Mouse (Mus musculus): Measurements from ENCODE around the gene Robo3. TPM values are rescaled to one million over a fixed set of nuclear protein-coding genes. Genes with fewer than 3 reads are reported as not detected.

Gene Robo3
- 97.5 and 99.1 TPM in 2 replicates for polyA plus RNA-seq (2012; rRNA removed)

GRCm38 (mm10) chr9:37432720-37433421 lies at the start of gene Robo3:
Gene Robo3 (minus strand): TSS chr9:37433246.

GRCm38 (mm10) chr9:37401802-37402201 lies 31.2 kb downstream of the Robo3 start, which contains the start of gene Robo4:
Gene Robo4 (plus strand): TSS chr9:37401897.

GRCm38 (mm10) chr9:37367301-37368080 lies 65.6 kb downstream of the Robo3 start, which contains the start of gene Hepacam:
Gene Hepacam (plus strand): TSS chr9:37367351.

Other genes starting within 250 kb of the Robo3 start
- gene Tmem218, start 225.0 kb downstream of the Robo3 start, polyA plus RNA-seq (2012; rRNA removed), result 5.8 and 7.0 TPM in 2 replicates
- 1.2 and 2.1 TPM in 2 replicates for gene Slc37a2, start 177.5 kb downstream of the Robo3 start, polyA plus RNA-seq (2012; rRNA removed)
- gene Ccdc15, start 84.8 kb downstream of the Robo3 start, polyA plus RNA-seq (2012; rRNA removed), result 3.3 and 4.1 TPM in 2 replicates
- 0.04 and 0.07 TPM in 2 replicates for gene Hepacam, start 65.9 kb downstream of the Robo3 start, polyA plus RNA-seq (2012; rRNA removed)
- gene Robo4, start 31.3 kb downstream of the Robo3 start, polyA plus RNA-seq (2012; rRNA removed), result 4.5 and 5.6 TPM in 2 replicates
- 91.0 and 94.0 TPM in 2 replicates for gene Msantd2, start 56.1 kb upstream of the Robo3 start, polyA plus RNA-seq (2012; rRNA removed)
- 22.3 and 22.6 TPM in 2 replicates for gene Esam, start 94.8 kb upstream of the Robo3 start, polyA plus RNA-seq (2012; rRNA removed)
- gene Vsig2, start 106.0 kb upstream of the Robo3 start, polyA plus RNA-seq (2012; rRNA removed), result 3.1 and 4.1 TPM in 2 replicates
- 3.6 and 4.1 TPM in 2 replicates for gene Nrgn, start 119.7 kb upstream of the Robo3 start, polyA plus RNA-seq (2012; rRNA removed)
- gene Siae, start 122.5 kb upstream of the Robo3 start, polyA plus RNA-seq (2012; rRNA removed), result 5.0 and 6.0 TPM in 2 replicates
- 9.5 and 32.0 TPM in 2 replicates for gene Spa17, start 180.5 kb upstream of the Robo3 start, polyA plus RNA-seq (2012; rRNA removed)
- gene Tbrg1, start 224.1 kb upstream of the Robo3 start, polyA plus RNA-seq (2012; rRNA removed), result 61.0 and 73.8 TPM in 2 replicates
- 0.11 and 0.31 TPM in 2 replicates for gene Panx3, start 236.0 kb upstream of the Robo3 start, polyA plus RNA-seq (2012; rRNA removed)